Mouse (Mus musculus): ENCODE measurements around the gene Mcf2l. TPM values are rescaled to one million over a fixed set of nuclear protein-coding genes. Genes with fewer than 3 reads are reported as not detected.

Gene Mcf2l
- total and polyA plus RNA-seq, 2 experiments from 2014 or later: 94.1 to 298 TPM

DNA sequence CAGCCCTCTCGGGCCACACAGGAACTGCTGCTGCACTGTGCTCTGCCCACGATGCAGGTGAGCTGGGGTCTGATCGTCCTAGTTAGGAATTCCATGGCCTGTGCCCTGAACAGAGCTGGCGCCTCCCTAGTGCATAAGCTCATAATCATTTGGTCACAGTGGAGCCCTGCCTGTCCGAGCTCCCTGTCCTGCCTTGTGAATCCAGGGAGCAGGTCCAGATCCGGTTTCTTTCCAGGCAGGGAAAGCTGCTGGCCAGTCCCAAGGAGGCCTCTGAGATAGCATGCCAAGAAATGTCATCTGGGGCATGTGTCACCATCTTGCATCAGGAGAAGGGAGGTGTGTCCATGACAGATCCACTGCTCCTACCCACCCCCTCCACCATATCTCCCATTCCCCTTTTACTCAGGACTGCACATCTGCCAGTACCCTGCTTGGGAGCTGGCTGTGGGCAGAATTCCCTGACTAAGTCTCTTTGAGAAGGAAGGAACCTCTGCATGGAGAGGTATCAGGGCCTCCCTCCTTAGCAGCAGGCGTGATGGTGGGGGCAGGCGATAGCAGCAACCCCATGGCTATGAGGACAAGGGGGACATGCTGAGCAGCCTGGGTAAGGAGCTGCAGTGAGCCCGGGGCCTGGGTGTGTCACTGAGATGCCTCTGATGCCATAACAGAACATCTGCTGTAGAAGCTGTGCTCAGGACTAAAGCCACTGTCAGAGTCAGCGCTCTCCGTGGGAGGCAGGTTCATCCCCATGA, 21.4 kb downstream of the Mcf2l start:
- no peaks in the 10 kb centered on the region for H3K4me1 ChIP-seq (ENCODE audit: insufficient read depth, low read length)
- TF ChIP-seq CTCF (IDR thresholded peaks at IDR 0.05; ENCODE audit: low read depth): no peak
- DNase-seq (ENCODE audit: low spot score) (no peak), ATAC-seq (no peak)
- no peak overlapping the region for H3K27ac ChIP-seq
- H3K9ac ChIP-seq (replicated peaks; ENCODE audit: low read length): no peak overlapping the region
- no peaks in the 10 kb centered on the region for H3K36me3 ChIP-seq (ENCODE audit: insufficient read depth, low read length)
- no peak overlapping the region for H3K4me3 ChIP-seq (ENCODE audit: low read length)
- no peaks in the 10 kb centered on the region for H3K9me3 ChIP-seq (ENCODE audit: low read length)
- no peaks in the 10 kb centered on the region for H3K27me3 ChIP-seq (ENCODE audit: insufficient read depth, low read length)
- WGBS: 71% methylated on average over 11 of the region's 11 CpGs
- no peak overlapping the region for H3K4me2 ChIP-seq (ENCODE audit: low read depth, low read length)

- Histone ChIP-seq H3K27me3 (ENCODE audit: insufficient read depth, low read length) (no peaks in the 10 kb centered on the region), H3K36me3 (ENCODE audit: insufficient read depth, low read length) (no peaks in the 10 kb centered on the region), H3K9me3 (ENCODE audit: low read length) (no peaks in the 10 kb centered on the region), H3K4me1 (ENCODE audit: insufficient read depth, low read length) (no peaks in the 10 kb centered on the region), H3K4me2 (ENCODE audit: low read depth, low read length) (no peak overlapping the region), H3K4me3 (ENCODE audit: low read length) (no peak overlapping the region), H3K9ac (replicated peaks; ENCODE audit: low read length) (no peak overlapping the region), H3K27ac (no peak overlapping the region)
- WGBS: 75% methylated on average over 9 of the region's 9 CpGs
- ATAC-seq (no peak), DNase-seq (ENCODE audit: low spot score) (peak; percentile 21)
- TF ChIP-seq CTCF (IDR thresholded peaks at IDR 0.05; ENCODE audit: low read depth): peak; percentile 70
Measured at GRCm38 (mm10) chr8:12895535-12896150, 22.0 kb downstream of the Mcf2l start.

DNA sequence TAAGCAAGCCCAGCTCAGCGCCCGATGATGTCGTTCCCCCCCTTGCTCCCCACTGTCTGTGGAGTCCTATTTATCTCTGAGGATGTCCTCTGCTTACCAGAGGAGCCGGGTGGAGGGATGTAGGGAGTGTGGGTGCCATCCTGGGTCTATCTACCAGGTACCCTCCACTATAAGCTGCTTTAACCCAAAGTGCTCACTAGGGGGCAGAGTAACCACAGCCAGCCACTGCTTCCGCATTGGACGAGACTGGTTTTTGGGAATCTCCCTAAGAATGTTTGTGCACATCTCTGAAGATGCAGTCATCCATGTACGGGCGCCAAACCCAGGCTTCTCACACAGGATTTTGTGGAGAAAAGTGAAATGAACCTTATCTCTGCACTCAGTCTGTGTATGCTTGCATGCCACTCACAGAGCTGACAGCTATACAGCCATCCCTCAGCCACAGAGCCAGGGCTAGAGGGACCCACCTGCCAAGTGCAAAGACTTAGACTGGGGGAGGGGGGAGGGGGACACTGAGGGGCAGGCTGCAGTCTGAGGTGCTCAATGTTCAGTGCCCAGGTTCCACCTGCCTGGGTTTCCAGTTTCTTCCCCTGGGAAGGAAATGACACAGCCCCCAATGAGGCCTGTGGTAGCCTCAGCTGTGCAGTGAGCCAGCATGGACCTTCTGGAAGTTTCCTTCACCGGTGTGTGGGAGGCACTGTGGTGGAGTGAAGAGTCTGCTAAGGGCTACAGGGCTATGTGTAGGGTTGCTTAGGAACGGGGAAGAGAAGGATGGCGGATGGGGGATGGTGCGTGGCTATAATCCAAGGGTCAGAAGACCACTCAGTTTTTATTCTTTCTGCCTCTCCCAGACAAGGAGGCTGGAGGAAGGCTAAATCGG, 23.1 kb downstream of the Mcf2l start:
- ATAC-seq: peak; percentile 71

DNA sequence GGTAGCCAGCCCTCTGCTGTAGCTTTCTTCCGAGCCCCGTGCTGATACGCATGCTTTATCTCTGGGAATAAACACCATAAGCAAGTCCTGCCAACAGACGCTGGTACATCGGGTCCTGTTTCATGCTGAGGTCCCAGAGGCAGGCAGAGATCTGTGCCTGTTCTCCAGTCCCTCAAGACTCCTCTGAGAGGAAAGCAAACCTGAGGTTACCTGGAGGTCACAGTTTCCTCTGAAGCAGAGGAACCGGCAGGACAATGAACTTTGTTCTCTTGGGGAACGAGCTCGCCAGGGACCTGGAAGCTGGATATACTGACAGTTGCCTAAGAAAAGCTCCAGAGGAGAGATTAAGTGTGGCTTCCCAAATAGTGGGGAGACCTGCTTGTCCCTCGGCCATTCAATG, 24.2 kb downstream of the Mcf2l start:
- Histone ChIP-seq H3K27me3 (ENCODE audit: insufficient read depth, low read length) (no peaks in the 10 kb centered on the region), H3K27ac (no peak overlapping the region), H3K4me2 (ENCODE audit: low read depth, low read length) (no peak overlapping the region), H3K9ac (replicated peaks; ENCODE audit: low read length) (no peak overlapping the region), H3K36me3 (ENCODE audit: insufficient read depth, low read length) (no peaks in the 10 kb centered on the region), H3K4me1 (ENCODE audit: insufficient read depth, low read length) (no peaks in the 10 kb centered on the region), H3K9me3 (ENCODE audit: low read length) (no peaks in the 10 kb centered on the region), H3K4me3 (ENCODE audit: low read length) (no peak overlapping the region)
- DNase-seq (ENCODE audit: low spot score) (no peak), ATAC-seq (no peak)
- 71% methylated on average over 9 of the region's 9 CpGs for WGBS
- no peak for TF ChIP-seq CTCF (IDR thresholded peaks at IDR 0.05; ENCODE audit: low read depth)

More for the DNA sequence above, 23.1 kb downstream of the Mcf2l start:
- H3K4me2 ChIP-seq (ENCODE audit: low read depth, low read length): no peak overlapping the region
- no peaks in the 10 kb centered on the region for H3K4me1 ChIP-seq (ENCODE audit: insufficient read depth, low read length)
- TF ChIP-seq CTCF (IDR thresholded peaks at IDR 0.05; ENCODE audit: low read depth): peak; percentile 89
- no peak overlapping the region for H3K27ac ChIP-seq
- H3K36me3 ChIP-seq (ENCODE audit: insufficient read depth, low read length): no peaks in the 10 kb centered on the region
- no peaks in the 10 kb centered on the region for H3K9me3 ChIP-seq (ENCODE audit: low read length)
- no peaks in the 10 kb centered on the region for H3K27me3 ChIP-seq (ENCODE audit: insufficient read depth, low read length)
- peak; percentile 81 for DNase-seq (ENCODE audit: low spot score)
- no peak overlapping the region for H3K4me3 ChIP-seq (ENCODE audit: low read length)
- no peak overlapping the region for H3K9ac ChIP-seq (replicated peaks; ENCODE audit: low read length)
- WGBS: 50% methylated on average over 13 of the region's 13 CpGs

DNA sequence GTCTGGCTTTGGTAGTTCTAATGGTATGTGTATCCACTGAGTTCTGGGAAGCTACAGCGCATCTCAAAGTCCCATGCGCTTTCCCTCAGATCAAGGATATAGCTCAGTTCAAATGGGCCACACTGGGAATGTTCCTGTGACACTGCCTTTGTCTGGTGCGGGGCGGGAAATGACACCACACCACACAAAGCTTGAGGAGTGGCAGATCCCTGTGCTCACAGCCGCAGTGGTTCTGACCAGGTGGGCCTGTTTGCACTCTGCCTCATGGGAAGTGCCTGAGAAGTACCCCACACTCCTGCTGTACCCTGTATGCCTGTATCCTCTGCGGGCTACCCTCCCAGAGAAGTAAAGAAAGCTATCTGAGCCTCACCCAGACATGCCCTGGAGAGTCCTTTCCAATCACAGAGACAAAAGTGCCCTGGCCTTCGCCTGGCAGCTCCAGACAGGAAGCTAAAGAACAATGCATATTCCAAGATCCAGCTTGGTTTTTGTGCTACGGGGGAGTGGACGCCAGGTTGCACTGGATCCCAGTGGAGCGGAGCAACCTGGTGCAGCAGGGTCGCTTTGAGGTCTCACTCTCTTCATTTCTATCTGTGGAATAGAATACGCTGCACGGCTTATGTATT, 30.3 kb downstream of the Mcf2l start:
- H3K36me3 ChIP-seq (ENCODE audit: insufficient read depth, low read length): no peaks in the 10 kb centered on the region
- no peak overlapping the region for H3K9ac ChIP-seq (replicated peaks; ENCODE audit: low read length)
- WGBS: 82% methylated on average over 13 of the region's 13 CpGs
- H3K9me3 ChIP-seq (ENCODE audit: low read length): no peaks in the 10 kb centered on the region
- H3K27me3 ChIP-seq (ENCODE audit: insufficient read depth, low read length): no peaks in the 10 kb centered on the region
- 0 out of 2 replicates have a peak overlapping the region, but pooled peaks have one; percentile 11 for H3K27ac ChIP-seq
- no peak for ATAC-seq
- no peak overlapping the region for H3K4me2 ChIP-seq (ENCODE audit: low read depth, low read length)
- TF ChIP-seq CTCF (IDR thresholded peaks at IDR 0.05; ENCODE audit: low read depth): no peak
- DNase-seq (ENCODE audit: low spot score): no peak
- no peaks in the 10 kb centered on the region for H3K4me1 ChIP-seq (ENCODE audit: insufficient read depth, low read length)
- no peak overlapping the region for H3K4me3 ChIP-seq (ENCODE audit: low read length)

DNA sequence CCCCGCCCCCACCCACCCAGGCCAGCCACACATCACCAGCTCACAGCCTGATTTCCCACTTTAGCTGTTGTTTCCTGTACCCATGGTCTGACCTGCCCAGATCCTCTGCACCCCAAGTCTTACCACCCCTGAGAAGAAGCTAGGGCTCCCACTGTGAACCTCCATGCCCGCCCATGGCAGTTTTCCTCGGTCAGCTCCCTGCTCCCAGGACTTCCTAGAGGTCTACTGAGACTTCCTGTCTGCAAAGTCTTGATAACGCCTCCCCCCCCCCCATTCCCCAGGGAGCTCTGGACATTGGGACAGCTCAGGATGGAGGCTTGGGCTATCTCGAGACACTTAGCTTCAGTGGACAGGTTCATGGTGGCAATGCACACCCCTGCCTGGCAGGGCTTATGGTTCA, 31.5 kb downstream of the Mcf2l start:
- no peak overlapping the region for H3K4me2 ChIP-seq (ENCODE audit: low read depth, low read length)
- TF ChIP-seq CTCF (IDR thresholded peaks at IDR 0.05; ENCODE audit: low read depth): no peak
- no peaks in the 10 kb centered on the region for H3K9me3 ChIP-seq (ENCODE audit: low read length)
- H3K9ac ChIP-seq (replicated peaks; ENCODE audit: low read length): no peak overlapping the region
- no peaks in the 10 kb centered on the region for H3K36me3 ChIP-seq (ENCODE audit: insufficient read depth, low read length)
- 81% methylated on average over 5 of the region's 5 CpGs for WGBS
- H3K4me1 ChIP-seq (ENCODE audit: insufficient read depth, low read length): no peaks in the 10 kb centered on the region
- no peaks in the 10 kb centered on the region for H3K27me3 ChIP-seq (ENCODE audit: insufficient read depth, low read length)
- no peak overlapping the region for H3K4me3 ChIP-seq (ENCODE audit: low read length)
- 0 out of 2 replicates have a peak overlapping the region, but pooled peaks have one; percentile 32 for H3K27ac ChIP-seq
- ATAC-seq: no peak
- DNase-seq (ENCODE audit: low spot score): no peak

Data from hindbrain, postnatal 0 days (tissue).